Mouse (Mus musculus): Measurements from ENCODE around the gene Slu7.

Slu7 gene

GRCm38 (mm10) chr11:43484652-43485051 lies 51.1 kb downstream of the Slu7 start:
- no peak for DNase-seq (ENCODE audit: inconsistent ontology term)

- no peak for DNase-seq (ENCODE audit: inconsistent ontology term)
Observed at GRCm38 (mm10) chr11:43485855-43486254, 52.3 kb downstream of the Slu7 start.

GRCm38 (mm10) chr11:43492663-43493062 lies 59.1 kb downstream of the Slu7 start:
- DNase-seq (ENCODE audit: inconsistent ontology term) = peak; percentile 49

- peak; percentile 62 for DNase-seq (ENCODE audit: inconsistent ontology term)
Observed at GRCm38 (mm10) chr11:43493815-43494409, 60.4 kb downstream of the Slu7 start.

- DNase-seq (ENCODE audit: inconsistent ontology term) = no peak
Observed at GRCm38 (mm10) chr11:43495037-43495436, 61.5 kb downstream of the Slu7 start.

- peak; percentile 95 for DNase-seq (ENCODE audit: inconsistent ontology term)
Observed at GRCm38 (mm10) chr11:43495532-43495931, 62.0 kb downstream of the Slu7 start.
